ENCODE assay signal across 8 mouse cellular contexts in the genomic region with DNA sequence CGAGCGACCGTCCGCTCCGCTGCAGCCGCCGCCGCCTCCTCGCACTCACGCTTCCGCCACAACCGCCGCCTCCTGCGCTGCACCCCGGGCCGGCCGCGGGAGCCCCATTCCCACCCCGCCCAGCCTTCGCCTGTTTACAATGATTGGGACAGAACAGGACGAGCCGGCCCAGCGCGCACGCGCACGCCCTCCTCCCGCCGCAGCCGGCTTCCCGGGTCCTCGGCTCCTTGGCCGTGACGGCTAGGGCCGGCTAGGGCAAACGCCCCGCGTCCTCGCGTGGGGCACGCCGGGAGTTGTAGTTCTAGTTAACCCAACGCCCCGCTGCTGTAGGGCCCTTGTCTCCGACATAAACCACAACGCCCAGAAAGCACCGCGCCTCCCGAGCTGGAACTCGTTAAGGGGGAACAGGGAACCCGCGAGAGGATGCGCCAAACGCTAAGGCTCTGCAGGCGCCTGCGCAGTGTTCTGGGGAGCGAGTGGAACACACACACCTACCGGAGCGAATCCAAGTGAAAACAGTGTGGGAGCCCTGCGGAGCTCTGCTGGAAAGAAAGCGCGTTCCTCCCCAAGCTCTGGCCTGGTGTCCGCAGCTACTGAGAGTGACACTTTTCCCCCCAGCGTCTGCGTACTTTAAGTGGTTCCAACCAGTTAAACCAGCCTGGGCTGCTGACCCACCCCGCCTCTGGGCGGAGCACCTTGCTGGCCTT. TPM values are rescaled to one million over a fixed set of nuclear protein-coding genes. Genes with fewer than 3 reads are reported as not detected.
DNase-seq lines count a peak whose midpoint lies in the region; ATAC-seq and TF ChIP-seq lines count a peak whose summit lies in the region.

No protein-coding gene starts in this region.

- H3K4me2 ChIP-seq in kidney, embryonic 14.5 days (replicated peaks; ENCODE audit: low read depth, low read length): peak overlapping the region; percentile 87
- H3K4me2 ChIP-seq in limb, embryonic 15.5 days: peak overlapping the region; percentile 89

- ATAC-seq in kidney, embryonic 14.5 days (ENCODE audit: low FRiP score, low TSS enrichment): peak; percentile 99
- ATAC-seq in limb, embryonic 15.5 days (ENCODE audit: insufficient number of reproducible peaks, low FRiP score, low TSS enrichment, low read depth): peak; percentile 98

- no peaks in the 10 kb centered on the region for H3K27me3 ChIP-seq in kidney, embryonic 14.5 days (ENCODE audit: control insufficient read depth, insufficient read depth, low read length)
- no peaks in the 10 kb centered on the region for H3K27me3 ChIP-seq in limb, embryonic 15.5 days

- TF ChIP-seq POLR2A in bone marrow macrophage, adult 2 months (IDR thresholded peaks at IDR 0.05; ENCODE audit: borderline replicate concordance, low read depth, low read length): no peak; the same call in 1 of the 2 replicates
- peak; percentile 80 for TF ChIP-seq POLR2A in embryonic fibroblast, embryonic 13.5 days (IDR thresholded peaks at IDR 0.05; ENCODE audit: low read depth, low read length)

- H3K9ac ChIP-seq in kidney, embryonic 14.5 days (ENCODE audit: low read depth, low read length): peak overlapping the region; percentile 78
- peak overlapping the region; percentile 87 for H3K9ac ChIP-seq in limb, embryonic 15.5 days

- H3K4me3 ChIP-seq in bone marrow macrophage, adult 2 months (ENCODE audit: insufficient read depth, low read length): peak overlapping the region; percentile 92
- H3K4me3 ChIP-seq in embryonic fibroblast, embryonic 13.5 days (ENCODE audit: insufficient read depth, low read length): peak overlapping the region; percentile 78
- H3K4me3 ChIP-seq in kidney, embryonic 14.5 days (ENCODE audit: low read length): peak overlapping the region; percentile 67
- peak overlapping the region; percentile 97 for H3K4me3 ChIP-seq in limb, embryonic 15.5 days

- TF ChIP-seq CTCF in bone marrow macrophage, adult 2 months (IDR thresholded peaks at IDR 0.05; ENCODE audit: low read depth, low read length): no peak
- TF ChIP-seq CTCF in embryonic fibroblast, embryonic 13.5 days (IDR thresholded peaks at IDR 0.05; ENCODE audit: borderline replicate concordance, insufficient read depth, low read length): no peak

- H3K4me1 ChIP-seq in bone marrow macrophage, adult 2 months (ENCODE audit: control insufficient read depth, insufficient read depth, low read length): peaks cover 27% of the 10 kb centered on the region
- no peaks in the 10 kb centered on the region; the same call in 1 of the 2 replicates for H3K4me1 ChIP-seq in embryonic fibroblast, embryonic 13.5 days (ENCODE audit: control insufficient read depth, insufficient read depth, low read length)
- peaks cover 34% of the 10 kb centered on the region for H3K4me1 ChIP-seq in kidney, embryonic 14.5 days (ENCODE audit: control insufficient read depth, insufficient read depth, low read length)
- H3K4me1 ChIP-seq in limb, embryonic 15.5 days: peaks cover 22% of the 10 kb centered on the region

- H3K27ac ChIP-seq in bone marrow macrophage, adult 2 months (ENCODE audit: insufficient read depth, low read depth, low read length): peak overlapping the region; percentile 84
- peak overlapping the region; percentile 85 for H3K27ac ChIP-seq in embryonic fibroblast, embryonic 13.5 days (ENCODE audit: insufficient read depth, low read length)
- H3K27ac ChIP-seq in kidney, embryonic 14.5 days (ENCODE audit: low read depth, low read length): peak overlapping the region; percentile 97
- H3K27ac ChIP-seq in limb, embryonic 15.5 days: peak overlapping the region; percentile 100

- under 1% methylated on average over 64 of the region's 67 CpGs for WGBS in kidney, embryonic 14.5 days
- WGBS in limb, embryonic 15.5 days: under 1% methylated on average over 67 of the region's 67 CpGs

- DNase-seq in A20 (ENCODE audit: low read depth, low spot score): peak; percentile 98
- peak; percentile 99 to 100 for DNase-seq in heart, adult 9 months (ENCODE audit: low spot score in 2 of 2)
- peak; percentile 98 for DNase-seq in monocyte, adult 2 months (ENCODE audit: low read depth in 1 of 2, low spot score in 2 of 2)
- DNase-seq in spleen, postnatal 36 days (ENCODE audit: low spot score in 2 of 2): peak; percentile 99

- no peaks in the 10 kb centered on the region for H3K9me3 ChIP-seq in kidney, embryonic 14.5 days (ENCODE audit: control insufficient read depth, low read length)
- H3K9me3 ChIP-seq in limb, embryonic 15.5 days: no peaks in the 10 kb centered on the region

- H3K36me3 ChIP-seq in kidney, embryonic 14.5 days (ENCODE audit: control insufficient read depth, insufficient read depth, low read length): no peaks in the 10 kb centered on the region
- no peaks in the 10 kb centered on the region for H3K36me3 ChIP-seq in limb, embryonic 15.5 days

RNA-seq across cellular contexts. Expression of gene Ralbp1, which starts 0.8 kb away (rescaled TPM):
- polyA plus RNA-seq in bone marrow macrophage, adult 2 months (2012; ENCODE audit: insufficient read depth, insufficient read length, missing spikeins): 61.3 and 69.7 TPM in 2 replicates
- polyA plus RNA-seq in embryonic fibroblast, embryonic 13.5 days (2011; ENCODE audit: insufficient read length, low read depth, missing spikeins): 34.8 and 36.0 TPM in 2 replicates
- polyA plus RNA-seq in kidney, embryonic 14.5 days (2014; fragmentation: Nextera tagmentation; extraction: Ambion mirVana): 61.3 and 76.6 TPM in 2 replicates
- 179 and 182 TPM in 2 replicates for polyA plus RNA-seq in limb, embryonic 15.5 days (2015; fragmentation: Nextera tagmentation; extraction: Ambion mirVana)

Comparison
In these comparisons a context has a peak if more than half of its experiments do, and no peak if none do; other contexts are left out.
1. Peak in every context shown above with its lines: DNase-seq, ATAC-seq, H3K4me3 ChIP-seq and H3K27ac ChIP-seq.